Mouse (Mus musculus): Measurements from ENCODE around the gene Pdss2.

Gene Pdss2

DNA sequence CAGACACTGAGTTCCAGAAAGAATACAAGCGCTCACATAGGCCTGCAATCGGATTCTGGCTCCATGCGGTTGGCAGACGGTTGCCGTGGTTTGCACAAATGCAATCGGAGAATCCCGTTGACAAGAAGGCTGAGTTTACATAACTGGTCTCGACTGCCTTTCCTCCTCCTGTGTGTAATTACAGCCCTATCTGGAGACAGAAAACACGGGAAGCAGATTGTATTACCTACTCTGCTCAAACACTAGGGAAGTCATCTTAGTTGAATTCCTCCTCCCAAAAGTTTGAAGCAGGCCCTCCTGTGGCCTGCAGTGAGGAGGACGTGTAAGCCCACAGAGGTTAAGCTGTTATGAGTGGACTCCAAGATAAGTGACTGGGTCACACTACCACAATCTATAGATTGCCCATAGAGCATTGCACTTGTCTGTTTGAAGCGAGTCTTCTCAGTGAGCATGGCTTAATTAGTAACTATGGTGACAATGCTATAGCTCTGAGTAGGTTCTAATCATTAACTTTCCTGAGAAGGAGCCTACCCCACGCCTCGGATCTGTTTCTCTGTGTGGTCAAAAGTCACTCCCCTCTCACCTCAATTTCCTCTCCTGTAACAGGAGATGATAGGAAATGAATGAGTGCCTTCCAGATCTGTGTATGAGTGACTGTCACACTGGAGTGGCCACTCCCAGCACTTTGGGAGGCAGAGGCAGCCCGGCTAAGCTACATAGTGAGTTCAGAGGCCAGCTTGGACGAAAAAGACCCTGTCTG is 219.9 kb downstream of the Pdss2 start:
- no peak for DNase-seq

- no peak for DNase-seq
These were observed 227.4 kb downstream of the Pdss2 start for GRCm38 (mm10) chr10:43448656-43449055.

DNA sequence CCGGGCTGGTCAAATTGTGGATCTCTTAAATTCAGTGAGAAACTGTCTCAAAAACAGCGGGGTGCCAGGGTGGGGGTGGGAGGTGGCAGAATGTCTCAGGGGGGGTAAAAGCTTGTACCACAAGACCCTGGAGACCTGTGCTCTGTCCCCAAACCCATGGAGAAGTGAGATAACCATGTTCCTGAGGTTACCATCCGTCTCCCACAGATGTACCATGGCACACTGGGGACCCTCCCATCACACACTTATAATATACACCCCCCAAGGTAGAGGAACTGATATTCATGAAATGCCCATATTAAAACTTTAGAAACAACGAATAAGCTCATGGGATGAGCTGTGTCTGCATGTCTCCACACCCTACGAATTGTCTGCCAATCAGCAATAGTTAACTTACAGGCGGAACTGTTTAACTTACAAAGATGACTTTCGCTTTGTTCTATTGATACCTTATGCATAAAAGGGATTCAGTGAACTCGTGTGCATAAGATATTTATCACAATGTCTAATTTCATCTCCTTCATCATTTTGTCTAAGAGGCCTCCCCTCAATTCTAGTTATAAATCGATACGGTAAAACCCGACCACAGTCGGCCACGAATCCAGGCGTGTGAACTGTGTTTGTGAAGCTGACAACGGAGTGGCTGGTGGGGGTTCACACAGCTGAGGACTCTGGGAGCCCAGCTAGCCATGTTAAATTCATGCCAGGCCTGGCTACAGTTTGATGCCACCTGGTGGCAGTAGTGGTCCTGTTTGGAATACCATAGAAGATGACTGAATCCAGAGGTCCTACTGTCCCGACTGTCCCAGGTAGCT is 230.8 kb downstream of the Pdss2 start:
- peak; percentile 77 for DNase-seq

GRCm38 (mm10) chr10:43452663-43452996 is 231.3 kb downstream of the Pdss2 start:
- no peak for DNase-seq

GRCm38 (mm10) chr10:43454219-43454618 is 232.9 kb downstream of the Pdss2 start:
- DNase-seq, result no peak

DNA sequence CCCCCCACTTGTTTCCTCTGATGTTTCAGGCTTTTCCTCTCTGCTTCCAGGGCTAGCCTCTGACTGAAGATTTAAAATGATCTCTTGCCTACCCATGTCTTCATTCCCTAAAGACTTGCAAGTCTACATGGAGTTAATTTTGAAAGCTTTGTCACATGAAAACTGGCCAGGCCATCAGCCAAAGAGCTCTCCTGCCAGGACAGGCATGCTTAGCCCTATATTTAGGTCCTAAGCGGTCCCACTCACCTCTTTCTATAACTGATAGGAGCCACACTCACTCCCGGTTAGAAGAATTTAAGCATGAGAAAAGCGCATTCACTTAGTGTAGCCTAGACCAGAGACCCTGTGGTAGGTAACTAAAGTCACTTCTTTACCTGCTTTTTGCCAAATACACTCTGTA is 233.4 kb downstream of the Pdss2 start:
- DNase-seq, result no peak

GRCm38 (mm10) chr10:43462821-43463220 is 241.5 kb downstream of the Pdss2 start:
- no peak for DNase-seq

DNA sequence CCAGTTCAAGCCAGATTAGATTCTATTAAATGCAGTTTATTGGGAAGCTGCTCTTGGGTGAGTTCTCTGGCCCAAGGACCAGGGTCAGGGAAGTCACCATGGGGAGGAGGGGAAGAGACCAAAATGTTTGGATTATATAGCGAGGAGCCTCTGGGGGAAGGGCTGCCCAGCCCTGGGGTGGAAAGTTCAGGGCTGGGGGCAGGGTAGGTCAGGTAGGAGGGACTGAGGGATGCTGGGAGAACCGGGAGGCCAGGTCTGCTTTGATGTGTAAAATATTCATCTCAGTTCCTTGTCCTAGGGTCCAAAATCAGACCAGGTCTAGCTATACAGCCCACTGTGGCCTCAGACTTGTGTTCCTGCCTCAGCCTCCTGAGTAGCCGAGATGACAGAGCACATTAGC is 241.9 kb downstream of the Pdss2 start:
- no peak for DNase-seq

DNA sequence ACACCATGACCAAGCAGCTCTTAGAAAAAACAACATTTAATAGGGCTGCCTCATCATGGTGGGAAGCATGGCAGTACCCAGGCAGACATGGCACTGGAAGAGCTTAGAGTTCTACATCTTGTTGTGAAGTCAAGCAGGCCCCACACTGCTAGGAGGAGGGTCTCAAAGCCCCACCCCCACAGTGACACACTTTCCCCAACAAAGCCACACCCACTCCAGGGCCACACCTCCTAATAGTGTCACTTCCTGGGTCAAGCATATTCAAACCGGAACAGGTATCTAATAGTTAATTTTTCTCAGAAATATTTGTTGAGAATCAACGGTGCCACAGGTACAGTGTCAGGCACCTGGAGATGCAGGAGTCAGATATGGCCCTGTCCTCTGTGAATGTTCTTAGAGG is 244.9 kb downstream of the Pdss2 start:
- no peak for DNase-seq

DNA sequence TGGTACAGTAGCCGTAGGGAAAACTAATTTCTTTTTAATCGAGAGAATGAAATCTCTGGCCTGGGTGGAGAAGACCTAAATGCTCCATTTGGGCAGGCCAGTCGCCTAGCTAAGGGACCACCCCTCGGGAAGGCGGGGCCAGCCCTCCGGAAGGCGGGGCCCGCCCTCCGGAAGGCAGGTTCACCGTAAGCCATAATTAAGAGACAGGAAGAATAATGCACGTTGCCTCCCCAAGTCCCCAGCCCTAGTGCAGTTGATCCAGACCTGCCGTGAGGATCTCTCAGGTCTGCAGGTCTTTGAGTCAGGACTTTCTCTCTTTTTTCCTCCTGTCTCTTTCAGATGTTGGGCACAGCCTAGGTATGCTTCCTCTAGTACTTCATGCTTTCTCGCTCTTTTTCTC is 246.4 kb downstream of the Pdss2 start:
- DNase-seq, result no peak

GRCm38 (mm10) chr10:43468293-43468692 is 247.0 kb downstream of the Pdss2 start:
- DNase-seq, result no peak

DNA sequence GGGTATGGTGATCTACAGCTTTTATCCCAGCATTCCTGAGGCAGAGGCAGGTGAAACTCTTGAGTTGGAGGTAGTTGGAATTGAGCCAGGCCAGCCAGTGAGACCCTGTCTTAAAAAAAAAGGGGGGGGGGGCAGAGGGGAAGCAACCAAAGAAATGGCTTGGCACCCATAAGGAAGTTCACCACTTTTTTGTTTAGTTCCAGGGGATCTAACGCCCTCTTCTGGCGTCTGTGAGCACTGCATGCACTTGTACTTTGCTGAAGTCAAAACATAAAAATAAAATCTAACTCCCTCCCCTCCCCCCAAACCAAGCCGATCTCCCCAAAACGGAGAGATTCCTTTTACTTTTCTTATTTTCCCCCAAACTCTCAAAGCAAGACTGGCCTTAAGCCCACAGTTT is 254.1 kb downstream of the Pdss2 start:
- DNase-seq, result peak; percentile 42

GRCm38 (mm10) chr10:43477459-43477858 is 256.2 kb downstream of the Pdss2 start:
- DNase-seq, result no peak

DNA sequence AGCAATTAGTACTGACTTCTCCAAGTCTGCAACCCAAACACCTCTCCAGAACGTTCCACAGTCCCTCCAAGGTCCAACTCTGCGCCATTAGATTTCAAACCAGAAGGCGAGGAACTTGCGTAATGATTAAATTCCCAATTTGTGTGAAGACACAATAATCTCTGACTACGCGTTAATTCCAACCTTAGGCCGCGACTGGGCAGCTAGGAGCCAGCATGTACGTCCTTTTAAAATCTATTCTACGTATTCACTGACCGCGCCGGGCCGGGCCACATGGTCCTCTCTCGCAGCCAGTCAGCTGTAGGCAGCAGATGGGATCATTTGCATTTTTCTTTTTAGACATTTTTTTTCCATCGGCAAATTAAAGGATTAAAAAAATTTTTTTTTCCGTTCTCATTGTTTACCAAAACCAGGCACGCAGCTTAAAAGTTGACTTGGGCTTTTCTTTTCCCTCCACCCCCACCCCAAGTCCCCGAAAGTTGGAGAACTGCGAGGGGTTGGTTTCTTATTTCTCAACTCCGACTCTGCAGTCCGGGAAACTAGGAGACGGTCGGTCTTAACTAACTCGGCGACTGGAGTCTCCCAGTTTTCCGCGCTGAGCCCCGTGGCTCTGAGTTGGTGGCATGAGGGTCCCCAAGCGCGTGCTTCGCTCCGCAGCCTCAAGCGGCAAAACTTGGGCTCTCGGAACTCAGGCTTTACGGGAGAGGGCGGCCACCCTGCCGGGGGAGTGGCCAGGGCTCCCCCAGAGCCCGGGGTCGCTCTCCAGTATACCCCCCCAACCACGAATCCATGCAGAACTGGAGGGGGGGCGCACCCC is 256.8 kb downstream of the Pdss2 start:
- peak; percentile 51 for DNase-seq

GRCm38 (mm10) chr10:43478751-43479435 is 257.6 kb downstream of the Pdss2 start, which contains the start of gene Bend3:
TSS of gene Bend3 (plus strand) at chr10:43478831.
- peak; percentile 76 for DNase-seq

DNA sequence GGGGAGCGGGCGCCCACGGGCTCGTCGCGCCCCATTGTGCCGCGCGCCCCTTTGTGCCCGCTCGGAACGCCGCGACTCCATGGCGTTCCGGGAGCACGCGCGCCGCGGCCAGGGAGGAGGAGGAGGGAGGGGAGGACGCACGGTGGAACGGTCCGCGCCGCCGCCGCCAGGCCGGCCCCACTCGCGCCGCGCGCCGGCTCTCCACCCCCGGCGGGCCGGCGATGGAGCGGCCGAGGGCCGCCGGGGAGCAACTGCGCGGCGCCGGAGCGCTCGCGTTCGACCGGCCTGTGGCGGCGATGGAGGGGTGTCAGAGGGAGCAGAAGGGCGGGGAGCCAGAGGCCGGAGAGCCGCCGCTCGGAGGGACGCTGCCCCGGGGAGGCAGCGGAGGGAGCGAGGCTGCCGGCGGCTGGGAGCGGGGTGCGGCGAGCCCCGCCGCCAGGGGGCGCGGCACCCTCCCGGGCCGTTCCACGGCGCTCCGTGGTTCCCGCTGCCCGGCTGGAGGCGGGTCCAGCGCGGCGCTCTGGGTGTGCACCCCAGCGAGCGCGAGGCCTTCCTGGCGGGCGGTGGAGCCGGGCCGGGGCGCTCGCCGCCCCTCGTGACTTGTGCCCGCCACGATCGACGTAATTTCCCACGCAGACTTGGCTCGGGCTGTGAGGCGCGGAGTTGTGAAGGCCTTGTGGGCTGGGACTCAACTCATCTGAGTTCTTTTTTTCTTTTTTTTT is 258.3 kb downstream of the Pdss2 start:
- DNase-seq, result peak; percentile 71

GRCm38 (mm10) chr10:43480227-43480849 is 259.1 kb downstream of the Pdss2 start:
- DNase-seq, result no peak

GRCm38 (mm10) chr10:43481179-43481578 is 259.9 kb downstream of the Pdss2 start:
- DNase-seq, result no peak

GRCm38 (mm10) chr10:43482021-43482420 is 260.7 kb downstream of the Pdss2 start:
- DNase-seq, result no peak

GRCm38 (mm10) chr10:43483426-43483995 is 262.2 kb downstream of the Pdss2 start:
- no peak for DNase-seq

DNA sequence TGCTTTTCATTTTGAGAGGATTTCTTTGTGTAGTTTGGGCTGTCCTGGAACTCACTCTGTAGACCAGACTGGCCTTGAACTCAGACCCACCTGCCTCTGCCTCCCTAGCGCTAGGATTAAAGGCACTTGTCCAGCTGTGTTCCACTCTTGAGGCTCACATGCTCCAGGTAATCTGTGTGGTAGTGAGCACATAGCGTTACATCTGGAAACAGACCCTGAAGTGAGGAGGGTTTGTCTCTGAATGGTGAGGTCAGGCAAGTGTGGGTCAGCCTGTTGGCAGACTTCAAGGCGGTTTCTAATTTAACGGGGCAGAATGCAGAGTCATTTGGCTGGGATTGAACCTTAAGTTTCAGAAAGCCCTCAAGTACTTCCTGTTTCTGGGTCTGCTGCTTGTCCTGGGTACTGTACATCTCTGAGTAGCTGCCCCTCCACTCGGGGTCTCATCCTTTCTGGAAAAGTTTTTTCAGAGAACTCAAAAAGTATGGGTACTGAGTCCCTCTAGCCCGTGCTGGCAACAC is 264.5 kb downstream of the Pdss2 start:
- no peak for DNase-seq
